Mouse (Mus musculus) adipose tissue, adult 10 weeks (tissue): ENCODE measurements around the gene Synj2. TPM values are rescaled to one million over a fixed set of nuclear protein-coding genes. Genes with fewer than 3 reads are reported as not detected.

Source experiments
- polyA plus RNA-seq: library from polyadenylated mRNA; stranded (reverse); fragments of 350-450 nt; fragmentation: Illumina TruSeq; extraction: RNeasy Lipid Tissue Mini Kit (QIAGEN cat#74804); gene quantifications from one replicate; pipeline ENCODE4 v1.2.3, GENCODE M21; 2014; ENCODE audit warnings: low read depth, low replicate concordance

Synj2 gene
- polyA plus RNA-seq, result 14.2 TPM

GRCm38 (mm10) chr17:5941230-5942043 is at the start of gene Synj2:
Gene Synj2 (plus strand): TSS chr17:5941280.

GRCm38 (mm10) chr17:6079287-6080122 is 138.4 kb downstream of the Synj2 start, which contains the start of the genes Serac1 and Gtf2h5:
Gene Serac1 (minus strand): TSS chr17:6079741.
Gene Gtf2h5 (plus strand): TSS chr17:6079786.

Other genes with a start within 250 kb of the Synj2 start
- gene Snx9, start 100.0 kb upstream of the Synj2 start, polyA plus RNA-seq, result 40.0 TPM
- gene Serac1, start 138.5 kb downstream of the Synj2 start, polyA plus RNA-seq, result 5.5 TPM
- gene Gtf2h5, start 138.5 kb downstream of the Synj2 start, polyA plus RNA-seq, result 72.1 TPM
- 41.1 TPM for gene Tulp4, start 165.2 kb downstream of the Synj2 start, polyA plus RNA-seq